Mouse (Mus musculus): ENCODE measurements at regions not wholly inside any gene's neighbourhood (a gene's known extent, or its start where the extent isn't known, plus 50 kb on each side); places are given as distances from the start of the nearest gene placed in this dataset.
A peak's percentile ranks its signal among the peaks of the same experiment; 100 is the strongest.

DNA sequence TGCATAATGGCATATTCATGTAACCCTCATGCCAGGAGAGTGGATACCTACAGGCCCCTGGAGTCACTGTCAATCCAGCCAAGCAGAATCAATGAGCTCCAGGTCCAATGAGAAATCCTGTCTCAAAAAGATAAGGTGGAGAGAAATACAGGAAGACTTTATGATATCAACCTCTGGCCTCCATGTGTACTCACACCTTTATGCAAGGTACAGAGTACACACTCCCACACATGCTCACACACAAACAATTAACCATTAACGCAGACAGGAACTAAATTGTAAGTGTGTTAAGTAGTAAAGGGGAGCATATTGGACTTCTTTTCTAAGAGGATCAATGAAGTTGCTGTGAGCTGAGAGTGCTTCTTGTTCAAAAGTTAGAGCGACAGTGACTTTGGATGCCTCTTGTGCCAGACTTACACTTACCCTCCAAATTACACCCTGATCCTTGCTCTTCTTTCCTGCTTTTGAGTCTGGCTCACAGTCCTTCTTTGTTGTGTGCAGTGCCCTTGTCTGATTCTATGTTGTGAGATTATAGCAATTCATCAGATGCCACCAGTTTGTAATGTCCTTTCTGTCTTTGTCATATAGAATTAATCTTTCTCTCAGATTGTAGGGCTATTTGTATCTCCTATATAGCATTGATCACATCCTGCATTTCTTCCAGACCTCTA lies 153.5 kb downstream of the Dnajb9 start:
- Histone ChIP-seq H3K9ac (ENCODE audit: low read depth, low read length, severe bottlenecking) (no peak overlapping the region), H3K27me3 (ENCODE audit: control insufficient read depth, insufficient read depth, low read length) (no peaks in the 10 kb centered on the region), H3K27ac (replicated peaks; ENCODE audit: low read depth, low read length) (no peak overlapping the region), H3K4me2 (replicated peaks; ENCODE audit: low read depth, low read length, severe bottlenecking) (no peak overlapping the region), H3K4me3 (replicated peaks; ENCODE audit: low read length) (no peak overlapping the region), H3K9me3 (ENCODE audit: control insufficient read depth, low read length) (no peaks in the 10 kb centered on the region), H3K4me1 (ENCODE audit: control insufficient read depth, insufficient read depth, low read length) (no peaks in the 10 kb centered on the region), H3K36me3 (ENCODE audit: control insufficient read depth, insufficient read depth, low read length) (no peaks in the 10 kb centered on the region)
- ATAC-seq (ENCODE audit: low FRiP score, low read depth), result no peak
- WGBS, result 81% methylated on average over 2 of the region's 2 CpGs
- TF ChIP-seq POLR2A (IDR thresholded peaks at IDR 0.05; ENCODE audit: borderline replicate concordance, extremely low read depth, insufficient read depth, insufficient read length), result no peak
- DNase-seq (ENCODE audit: low spot score), result no peak

DNA sequence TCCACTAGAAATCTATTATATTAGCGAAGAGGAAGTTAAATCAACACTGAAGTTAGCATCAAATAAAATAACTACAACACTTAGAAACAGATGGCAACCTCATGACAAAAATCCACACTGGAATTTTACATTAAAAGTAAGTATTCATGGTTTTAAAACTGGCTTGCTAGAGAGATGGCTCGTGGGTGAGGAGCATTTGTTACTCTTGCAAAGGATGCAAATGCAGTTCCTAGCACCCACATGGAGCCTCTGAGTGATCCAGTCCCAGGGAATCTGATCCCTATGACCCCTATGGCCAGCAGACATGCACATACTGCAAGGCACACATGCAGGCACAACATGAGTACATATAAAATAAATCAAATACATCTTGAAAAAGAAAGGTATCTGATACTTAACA lies 164.3 kb downstream of the Dnajb9 start:
- DNase-seq (ENCODE audit: low spot score) (no peak), ATAC-seq (ENCODE audit: low FRiP score, low read depth) (no peak)
- Histone ChIP-seq H3K4me3 (replicated peaks; ENCODE audit: low read length) (no peak overlapping the region), H3K4me2 (replicated peaks; ENCODE audit: low read depth, low read length, severe bottlenecking) (no peak overlapping the region), H3K9ac (ENCODE audit: low read depth, low read length, severe bottlenecking) (no peak overlapping the region), H3K36me3 (ENCODE audit: control insufficient read depth, insufficient read depth, low read length) (no peaks in the 10 kb centered on the region), H3K4me1 (ENCODE audit: control insufficient read depth, insufficient read depth, low read length) (no peaks in the 10 kb centered on the region), H3K9me3 (ENCODE audit: control insufficient read depth, low read length) (no peaks in the 10 kb centered on the region), H3K27ac (replicated peaks; ENCODE audit: low read depth, low read length) (no peak overlapping the region), H3K27me3 (ENCODE audit: control insufficient read depth, insufficient read depth, low read length) (no peaks in the 10 kb centered on the region)
- no peak for TF ChIP-seq POLR2A (IDR thresholded peaks at IDR 0.05; ENCODE audit: borderline replicate concordance, extremely low read depth, insufficient read depth, insufficient read length)
- WGBS, result 45% methylated on average over 2 of the region's 2 CpGs

DNA sequence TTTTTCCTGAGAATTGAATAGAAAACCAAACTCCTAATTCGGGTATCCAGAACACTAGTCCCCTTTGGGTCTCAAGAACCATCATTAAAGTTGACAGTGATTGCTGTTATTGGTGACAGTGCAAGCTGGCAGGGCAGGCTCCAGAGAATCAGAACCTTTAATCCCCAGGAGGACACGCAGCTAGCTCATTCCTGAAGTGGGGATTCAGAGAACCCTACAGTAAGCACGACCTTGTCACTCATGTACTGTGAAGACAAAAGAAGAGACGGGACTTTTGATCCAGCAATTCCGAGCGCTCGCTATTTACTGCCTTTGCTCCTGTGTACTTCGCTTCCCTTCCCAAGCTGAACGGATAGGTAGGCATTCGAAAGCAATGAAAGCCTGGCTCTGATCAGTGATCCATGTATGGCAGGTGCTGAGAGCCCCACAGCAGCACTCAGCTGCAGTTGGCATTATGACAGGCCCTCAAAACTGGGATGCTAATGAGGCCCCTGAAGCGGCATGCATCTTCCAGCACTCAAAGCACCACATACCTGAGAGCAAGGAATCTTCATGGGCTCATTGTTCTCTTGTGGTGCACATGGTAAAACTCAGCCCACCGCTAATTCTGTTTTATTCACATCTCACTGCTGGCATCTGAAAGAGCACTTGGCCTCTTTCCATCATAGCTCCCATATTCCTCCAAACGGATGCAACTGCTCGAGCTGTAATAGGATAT lies 165.6 kb downstream of the Dnajb9 start:
- no peaks in the 10 kb centered on the region for H3K4me1 ChIP-seq (ENCODE audit: control insufficient read depth, insufficient read depth, low read length)
- no peak for TF ChIP-seq POLR2A (IDR thresholded peaks at IDR 0.05; ENCODE audit: borderline replicate concordance, extremely low read depth, insufficient read depth, insufficient read length)
- no peak overlapping the region for H3K4me2 ChIP-seq (replicated peaks; ENCODE audit: low read depth, low read length, severe bottlenecking)
- no peak for ATAC-seq (ENCODE audit: low FRiP score, low read depth)
- H3K9me3 ChIP-seq (ENCODE audit: control insufficient read depth, low read length), result no peaks in the 10 kb centered on the region
- H3K4me3 ChIP-seq (replicated peaks; ENCODE audit: low read length), result no peak overlapping the region
- 71% methylated on average over 14 of the region's 14 CpGs for WGBS
- H3K27ac ChIP-seq (replicated peaks; ENCODE audit: low read depth, low read length), result no peak overlapping the region
- no peak overlapping the region for H3K9ac ChIP-seq (ENCODE audit: low read depth, low read length, severe bottlenecking)
- no peaks in the 10 kb centered on the region for H3K36me3 ChIP-seq (ENCODE audit: control insufficient read depth, insufficient read depth, low read length)
- DNase-seq (ENCODE audit: low spot score), result no peak
- no peaks in the 10 kb centered on the region for H3K27me3 ChIP-seq (ENCODE audit: control insufficient read depth, insufficient read depth, low read length)

DNA sequence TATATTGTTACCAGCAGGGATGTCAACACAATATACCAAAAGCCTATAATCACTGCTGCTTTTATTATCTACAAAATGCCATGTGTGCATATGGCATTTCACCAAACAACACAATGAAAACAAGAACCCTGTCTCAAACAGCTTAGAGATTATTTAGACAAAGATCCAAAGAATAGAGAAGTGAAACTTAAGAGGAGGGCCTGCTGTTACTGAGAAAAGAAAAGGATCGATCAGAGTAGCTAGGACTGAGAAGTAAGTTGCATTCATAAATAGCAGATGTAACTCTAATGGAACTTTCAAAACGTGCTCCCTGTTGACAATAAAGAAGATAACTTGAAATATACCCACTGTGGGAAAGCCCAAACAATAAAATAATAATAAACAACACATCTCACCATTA lies 203.3 kb downstream of the Dnajb9 start:
- WGBS, result 63% methylated on average over 2 of the region's 2 CpGs
- no peak overlapping the region for H3K9ac ChIP-seq (ENCODE audit: low read depth, low read length, severe bottlenecking)
- ATAC-seq (ENCODE audit: low FRiP score, low read depth), result no peak
- no peak for DNase-seq (ENCODE audit: low spot score)
- H3K27ac ChIP-seq (replicated peaks; ENCODE audit: low read depth, low read length), result no peak overlapping the region
- H3K27me3 ChIP-seq (ENCODE audit: control insufficient read depth, insufficient read depth, low read length), result no peaks in the 10 kb centered on the region
- TF ChIP-seq POLR2A (IDR thresholded peaks at IDR 0.05; ENCODE audit: borderline replicate concordance, extremely low read depth, insufficient read depth, insufficient read length), result no peak
- H3K9me3 ChIP-seq (ENCODE audit: control insufficient read depth, low read length), result no peaks in the 10 kb centered on the region
- H3K36me3 ChIP-seq (ENCODE audit: control insufficient read depth, insufficient read depth, low read length), result no peaks in the 10 kb centered on the region
- no peak overlapping the region for H3K4me3 ChIP-seq (replicated peaks; ENCODE audit: low read length)
- no peaks in the 10 kb centered on the region for H3K4me1 ChIP-seq (ENCODE audit: control insufficient read depth, insufficient read depth, low read length)
- H3K4me2 ChIP-seq (replicated peaks; ENCODE audit: low read depth, low read length, severe bottlenecking), result no peak overlapping the region

DNA sequence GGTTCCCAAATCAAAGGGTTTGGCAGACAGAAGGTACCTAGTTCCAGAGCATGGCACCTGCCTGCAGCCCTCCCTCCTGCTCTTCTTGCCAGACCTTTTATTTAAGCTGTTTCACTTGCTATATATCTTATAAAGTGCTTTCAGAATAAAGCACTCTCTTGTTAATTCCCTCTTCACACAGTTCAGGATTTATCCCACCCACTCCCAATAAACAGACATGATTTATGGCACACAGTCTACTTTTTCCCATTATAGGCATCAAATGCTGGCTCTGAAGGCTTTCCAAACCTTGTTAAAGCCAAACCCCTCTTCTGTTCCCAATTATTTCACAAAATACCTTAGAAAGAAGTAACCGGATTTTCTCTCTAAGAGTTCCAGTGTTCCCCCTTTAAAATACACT lies 226.6 kb downstream of the Dnajb9 start:
- no peaks in the 10 kb centered on the region for H3K36me3 ChIP-seq (ENCODE audit: control insufficient read depth, insufficient read depth, low read length)
- no peak overlapping the region for H3K4me3 ChIP-seq (replicated peaks; ENCODE audit: low read length)
- H3K9me3 ChIP-seq (ENCODE audit: control insufficient read depth, low read length), result no peaks in the 10 kb centered on the region
- WGBS, result 29% methylated on average over 1 of the region's 1 CpGs
- no peak overlapping the region for H3K9ac ChIP-seq (ENCODE audit: low read depth, low read length, severe bottlenecking)
- H3K4me1 ChIP-seq (ENCODE audit: control insufficient read depth, insufficient read depth, low read length), result no peaks in the 10 kb centered on the region
- DNase-seq (ENCODE audit: low spot score) (peak; percentile 53), ATAC-seq (ENCODE audit: low FRiP score, low read depth) (peak; percentile 62; the same call in 1 of the 2 replicates)
- H3K4me2 ChIP-seq (replicated peaks; ENCODE audit: low read depth, low read length, severe bottlenecking), result no peak overlapping the region
- no peak for TF ChIP-seq POLR2A (IDR thresholded peaks at IDR 0.05; ENCODE audit: borderline replicate concordance, extremely low read depth, insufficient read depth, insufficient read length)
- no peaks in the 10 kb centered on the region for H3K27me3 ChIP-seq (ENCODE audit: control insufficient read depth, insufficient read depth, low read length)
- no peak overlapping the region for H3K27ac ChIP-seq (replicated peaks; ENCODE audit: low read depth, low read length)
